Mouse (Mus musculus): ENCODE results near the gene Ube2f. TPM values are rescaled to one million over a fixed set of nuclear protein-coding genes. Genes with fewer than 3 reads are reported as not detected.

Gene Ube2f
- polyA plus RNA-seq, 1 experiment from 2014 or later = 67.6 TPM

GRCm38 (mm10) chr1:91239112-91239511, 11.0 kb upstream of the Ube2f start:
- WGBS = 14% methylated on average over 5 of the region's 5 CpGs
- no peaks in the 10 kb centered on the region for H3K9me3 ChIP-seq (replicated peaks)

GRCm38 (mm10) chr1:91239800-91240199, 10.3 kb upstream of the Ube2f start:
- ATAC-seq (ENCODE audit: insufficient number of reproducible peaks, low FRiP score, low TSS enrichment, low read depth) = no peak
- Histone ChIP-seq H3K4me1 (no peaks in the 10 kb centered on the region), H3K9ac (no peak overlapping the region), H3K27ac (replicated peaks) (no peak overlapping the region), H3K4me2 (replicated peaks) (no peak overlapping the region), H3K27me3 (no peaks in the 10 kb centered on the region), H3K4me3 (replicated peaks) (no peak overlapping the region), H3K9me3 (replicated peaks) (no peaks in the 10 kb centered on the region), H3K36me3 (no peaks in the 10 kb centered on the region)
- WGBS = 63% methylated on average over 1 of the region's 1 CpGs

More at GRCm38 (mm10) chr1:91239112-91239511, 11.0 kb upstream of the Ube2f start:
- H3K4me3 ChIP-seq (replicated peaks) = no peak overlapping the region
- no peaks in the 10 kb centered on the region for H3K4me1 ChIP-seq
- H3K27ac ChIP-seq (replicated peaks) = no peak overlapping the region
- no peak overlapping the region for H3K9ac ChIP-seq
- H3K36me3 ChIP-seq = no peaks in the 10 kb centered on the region
- ATAC-seq (ENCODE audit: insufficient number of reproducible peaks, low FRiP score, low TSS enrichment, low read depth) = no peak
- no peaks in the 10 kb centered on the region for H3K27me3 ChIP-seq
- no peak overlapping the region for H3K4me2 ChIP-seq (replicated peaks)

- Histone ChIP-seq H3K9me3 (replicated peaks) (no peaks in the 10 kb centered on the region), H3K4me3 (replicated peaks) (no peak overlapping the region), H3K36me3 (no peaks in the 10 kb centered on the region), H3K4me2 (replicated peaks) (no peak overlapping the region), H3K9ac (no peak overlapping the region), H3K4me1 (no peaks in the 10 kb centered on the region), H3K27ac (replicated peaks) (no peak overlapping the region), H3K27me3 (no peaks in the 10 kb centered on the region)
- 84% methylated on average over 1 of the region's 1 CpGs for WGBS
- ATAC-seq (ENCODE audit: insufficient number of reproducible peaks, low FRiP score, low TSS enrichment, low read depth) = 0 out of 2 replicates have a peak, but pooled peaks have one; percentile 24
These were observed 9.4 kb upstream of the Ube2f start for GRCm38 (mm10) chr1:91240685-91241084.

- Histone ChIP-seq H3K9ac (no peak overlapping the region), H3K36me3 (no peaks in the 10 kb centered on the region), H3K27ac (replicated peaks) (no peak overlapping the region), H3K4me3 (replicated peaks) (no peak overlapping the region), H3K4me2 (replicated peaks) (no peak overlapping the region), H3K9me3 (replicated peaks) (no peaks in the 10 kb centered on the region), H3K27me3 (no peaks in the 10 kb centered on the region), H3K4me1 (no peaks in the 10 kb centered on the region)
- 69% methylated on average over 4 of the region's 4 CpGs for WGBS
- no peak for ATAC-seq (ENCODE audit: insufficient number of reproducible peaks, low FRiP score, low TSS enrichment, low read depth)
These were observed 8.9 kb upstream of the Ube2f start for GRCm38 (mm10) chr1:91241249-91241648.

- Histone ChIP-seq H3K27ac (replicated peaks) (peak overlapping the region; percentile 58; the same call in 1 of the 2 replicates), H3K27me3 (no peaks in the 10 kb centered on the region), H3K4me3 (replicated peaks) (no peak overlapping the region), H3K9me3 (replicated peaks) (no peaks in the 10 kb centered on the region), H3K9ac (no peak overlapping the region), H3K4me1 (peaks cover 35% of the 10 kb centered on the region), H3K36me3 (no peaks in the 10 kb centered on the region), H3K4me2 (replicated peaks) (no peak overlapping the region)
- WGBS = 76% methylated on average over 5 of the region's 5 CpGs
- ATAC-seq (ENCODE audit: insufficient number of reproducible peaks, low FRiP score, low TSS enrichment, low read depth) = no peak
These were observed 1.9 kb upstream of the Ube2f start for GRCm38 (mm10) chr1:91248242-91248641.

- Histone ChIP-seq H3K4me2 (replicated peaks) (no peak overlapping the region), H3K9me3 (replicated peaks) (no peaks in the 10 kb centered on the region), H3K36me3 (no peaks in the 10 kb centered on the region), H3K4me1 (peaks cover 38% of the 10 kb centered on the region), H3K27ac (replicated peaks) (no peak overlapping the region), H3K4me3 (replicated peaks) (no peak overlapping the region), H3K27me3 (no peaks in the 10 kb centered on the region), H3K9ac (no peak overlapping the region)
- ATAC-seq (ENCODE audit: insufficient number of reproducible peaks, low FRiP score, low TSS enrichment, low read depth) = no peak
- 42% methylated on average over 4 of the region's 4 CpGs for WGBS
These were observed 1.1 kb upstream of the Ube2f start for GRCm38 (mm10) chr1:91248970-91249369.

- peak overlapping the region; percentile 66 for H3K4me2 ChIP-seq (replicated peaks)
- H3K9ac ChIP-seq = peak overlapping the region; percentile 94
- peak; percentile 43 for ATAC-seq (ENCODE audit: insufficient number of reproducible peaks, low FRiP score, low TSS enrichment, low read depth)
- 0 out of 2 replicates have a peak, but pooled peaks cover 4% of the 10 kb centered on the region for H3K36me3 ChIP-seq
- peaks cover 38% of the 10 kb centered on the region for H3K4me1 ChIP-seq
- peak overlapping the region; percentile 95 for H3K4me3 ChIP-seq (replicated peaks)
- no peaks in the 10 kb centered on the region for H3K9me3 ChIP-seq (replicated peaks)
- H3K27me3 ChIP-seq = no peaks in the 10 kb centered on the region
- H3K27ac ChIP-seq (replicated peaks) = peak overlapping the region; percentile 90
- under 1% methylated on average over 70 of the region's 70 CpGs for WGBS
These were observed 477 bp downstream of the Ube2f start for GRCm38 (mm10) chr1:91250415-91251147.

- WGBS = 41% methylated on average over 5 of the region's 5 CpGs
- H3K27me3 ChIP-seq = no peaks in the 10 kb centered on the region
- H3K4me3 ChIP-seq (replicated peaks) = peak overlapping the region; percentile 95
- peaks cover 38% of the 10 kb centered on the region for H3K4me1 ChIP-seq
- H3K9ac ChIP-seq = peak overlapping the region; percentile 94
- H3K36me3 ChIP-seq = 0 out of 2 replicates have a peak, but pooled peaks cover 4% of the 10 kb centered on the region
- no peak for ATAC-seq (ENCODE audit: insufficient number of reproducible peaks, low FRiP score, low TSS enrichment, low read depth)
- no peaks in the 10 kb centered on the region for H3K9me3 ChIP-seq (replicated peaks)
- H3K27ac ChIP-seq (replicated peaks) = no peak overlapping the region
- H3K4me2 ChIP-seq (replicated peaks) = peak overlapping the region; percentile 66
These were observed 1.1 kb downstream of the Ube2f start for GRCm38 (mm10) chr1:91251148-91251650.

GRCm38 (mm10) chr1:91251927-91252326, 1.8 kb downstream of the Ube2f start:
- peak overlapping the region; percentile 95; the same call in 1 of the 2 replicates for H3K4me3 ChIP-seq (replicated peaks)
- WGBS = 63% methylated on average over 8 of the region's 8 CpGs
- 0 out of 2 replicates have a peak overlapping the region, but pooled peaks have one; percentile 94 for H3K9ac ChIP-seq

GRCm38 (mm10) chr1:91257918-91258317, 7.8 kb downstream of the Ube2f start:
- ATAC-seq (ENCODE audit: insufficient number of reproducible peaks, low FRiP score, low TSS enrichment, low read depth) = no peak

More at GRCm38 (mm10) chr1:91251927-91252326, 1.8 kb downstream of the Ube2f start:
- no peak for ATAC-seq (ENCODE audit: insufficient number of reproducible peaks, low FRiP score, low TSS enrichment, low read depth)
- Histone ChIP-seq H3K9me3 (replicated peaks) (no peaks in the 10 kb centered on the region), H3K27ac (replicated peaks) (no peak overlapping the region), H3K27me3 (no peaks in the 10 kb centered on the region), H3K36me3 (0 out of 2 replicates have a peak, but pooled peaks cover 4% of the 10 kb centered on the region), H3K4me2 (replicated peaks) (peak overlapping the region; percentile 66; the same call in 1 of the 2 replicates), H3K4me1 (peaks cover 38% of the 10 kb centered on the region)

GRCm38 (mm10) chr1:91259794-91260193, 9.7 kb downstream of the Ube2f start:
- H3K36me3 ChIP-seq = no peaks in the 10 kb centered on the region; the same call in 1 of the 2 replicates
- no peak overlapping the region for H3K4me3 ChIP-seq (replicated peaks)
- no peak overlapping the region for H3K4me2 ChIP-seq (replicated peaks)
- H3K9ac ChIP-seq = no peak overlapping the region
- WGBS = 87% methylated on average over 5 of the region's 5 CpGs
- H3K4me1 ChIP-seq = no peaks in the 10 kb centered on the region
- no peaks in the 10 kb centered on the region for H3K9me3 ChIP-seq (replicated peaks)
- no peaks in the 10 kb centered on the region for H3K27me3 ChIP-seq
- no peak overlapping the region for H3K27ac ChIP-seq (replicated peaks)
- ATAC-seq (ENCODE audit: insufficient number of reproducible peaks, low FRiP score, low TSS enrichment, low read depth) = no peak

More at GRCm38 (mm10) chr1:91257918-91258317, 7.8 kb downstream of the Ube2f start:
- no peak overlapping the region for H3K4me2 ChIP-seq (replicated peaks)
- no peak overlapping the region for H3K27ac ChIP-seq (replicated peaks)
- H3K9me3 ChIP-seq (replicated peaks) = no peaks in the 10 kb centered on the region
- peaks cover 4% of the 10 kb centered on the region; the same call in 1 of the 2 replicates for H3K36me3 ChIP-seq
- H3K4me3 ChIP-seq (replicated peaks) = no peak overlapping the region
- H3K4me1 ChIP-seq = peaks cover 4% of the 10 kb centered on the region; the same call in 1 of the 2 replicates
- no peak overlapping the region for H3K9ac ChIP-seq
- no peaks in the 10 kb centered on the region for H3K27me3 ChIP-seq

Data from embryonic facial prominence, embryonic 15.5 days (tissue).